Mouse (Mus musculus) midbrain, embryonic 14.5 days (tissue): ENCODE data around the gene Ppfibp2. TPM values are rescaled to one million over a fixed set of nuclear protein-coding genes. Genes with fewer than 3 reads are reported as not detected.

Experiments used
- ATAC-seq: fragments of 200-750 bp; cut with Nextera tagmentation; 2 replicates; pipeline ENCODE4 v1.8.0; 2017; ENCODE audit warnings: moderate number of reproducible peaks, moderate library complexity; ENCODE audit not compliant: low FRiP score, low TSS enrichment
- DNase-seq: peaks from one replicate; pipeline ENCODE4 v3.0.0-alpha.2; 2015
- H3K27ac ChIP-seq: fragments of 300-500 bp; sonication (generic); replicated peaks from 2 replicates; pipeline ENCODE4 v1.5.1; 2014; ENCODE audit warnings: mild to moderate bottlenecking, low read depth, low read length, moderate library complexity
- H3K27me3 ChIP-seq: fragments of 300-500 bp; sonication (generic); 2 replicates; pipeline ENCODE4 v1.6.1; 2014; ENCODE audit warnings: low read length, control low read depth, mixed read lengths; ENCODE audit not compliant: control insufficient read depth, insufficient read depth
- H3K36me3 ChIP-seq: fragments of 300-500 bp; sonication (generic); 2 replicates; pipeline ENCODE4 v1.6.1; 2014; ENCODE audit warnings: low read length, control low read depth; ENCODE audit not compliant: control insufficient read depth, insufficient read depth
- H3K4me1 ChIP-seq: fragments of 300-500 bp; sonication (generic); 2 replicates; pipeline ENCODE4 v1.6.1; 2014; ENCODE audit warnings: mild to moderate bottlenecking, antibody characterized with exemption, low read length, control low read depth; ENCODE audit not compliant: control insufficient read depth, insufficient read depth
- H3K4me2 ChIP-seq: fragments of 300-500 bp; sonication (generic); 2 replicates; pipeline ENCODE4 v1.6.1; 2014; ENCODE audit warnings: mild to moderate bottlenecking, low read length, moderate library complexity
- H3K4me3 ChIP-seq: fragments of 300-500 bp; sonication (generic); replicated peaks from 2 replicates; pipeline ENCODE4 v1.5.1; 2014; ENCODE audit warnings: low read depth, low read length
- H3K9ac ChIP-seq: fragments of 300-500 bp; sonication (generic); replicated peaks from 2 replicates; pipeline ENCODE4 v1.6.1; 2014; ENCODE audit warnings: mild to moderate bottlenecking, low read length, moderate library complexity
- H3K9me3 ChIP-seq: fragments of 300-500 bp; sonication (generic); 2 replicates; pipeline ENCODE4 v1.6.1; 2016; ENCODE audit warnings: low read length, control low read depth, mixed read lengths; ENCODE audit not compliant: control insufficient read depth
- WGBS: fragments of 180-500 bp; shearing (Covaris S2); extraction: QIAGEN DNeasy Blood & Tissue Kit; methylation state at CpG from one replicate; pipeline ENCODE4 v1.1.7; 2014; 5-methylcytosine and 5-hydroxymethylcytosine counted together
- polyA plus RNA-seq: library from polyadenylated mRNA; unstranded; fragments of >200 nt; fragmentation: Nextera tagmentation; extraction: Ambion mirVana; gene quantifications from 2 replicates; pipeline ENCODE4 v1.2.1, GENCODE M21; 2014

Gene Ppfibp2
- polyA plus RNA-seq, 1 experiment from 2014 or later = 1.0 TPM

GRCm38 (mm10) chr7:107600651-107601050 lies 5.6 kb downstream of the Ppfibp2 start:
- no peak overlapping the region for H3K4me2 ChIP-seq
- no peak overlapping the region for H3K4me3 ChIP-seq
- no peak overlapping the region for H3K9ac ChIP-seq
- H3K27me3 ChIP-seq = peaks cover 1% of the 10 kb centered on the region; the same call in 1 of the 2 replicates
- DNase-seq = no peak
- no peaks in the 10 kb centered on the region for H3K36me3 ChIP-seq
- WGBS = 75% methylated on average over 5 of the region's 5 CpGs
- H3K27ac ChIP-seq = no peak overlapping the region
- no peak for ATAC-seq
- no peaks in the 10 kb centered on the region for H3K9me3 ChIP-seq
- no peaks in the 10 kb centered on the region for H3K4me1 ChIP-seq

- DNase-seq (no peak), ATAC-seq (no peak)
- H3K4me3 ChIP-seq = no peak overlapping the region
- WGBS = 69% methylated on average over 4 of the region's 4 CpGs
- H3K27me3 ChIP-seq = no peaks in the 10 kb centered on the region
- H3K4me1 ChIP-seq = no peaks in the 10 kb centered on the region
- H3K27ac ChIP-seq = no peak overlapping the region
- H3K36me3 ChIP-seq = no peaks in the 10 kb centered on the region
- no peaks in the 10 kb centered on the region for H3K9me3 ChIP-seq
- no peak overlapping the region for H3K4me2 ChIP-seq
- no peak overlapping the region for H3K9ac ChIP-seq
Observed at GRCm38 (mm10) chr7:107602505-107602904, 7.5 kb downstream of the Ppfibp2 start.

GRCm38 (mm10) chr7:107602913-107603312 lies 7.9 kb downstream of the Ppfibp2 start:
- Histone ChIP-seq H3K4me1 (no peaks in the 10 kb centered on the region), H3K27ac (no peak overlapping the region), H3K27me3 (no peaks in the 10 kb centered on the region), H3K36me3 (no peaks in the 10 kb centered on the region), H3K4me3 (no peak overlapping the region), H3K9ac (no peak overlapping the region), H3K4me2 (no peak overlapping the region), H3K9me3 (no peaks in the 10 kb centered on the region)
- DNase-seq (no peak), ATAC-seq (no peak)
- 36% methylated on average over 6 of the region's 6 CpGs for WGBS

GRCm38 (mm10) chr7:107607766-107608165 lies 12.8 kb downstream of the Ppfibp2 start:
- Histone ChIP-seq H3K27ac (no peak overlapping the region), H3K36me3 (no peaks in the 10 kb centered on the region), H3K4me1 (no peaks in the 10 kb centered on the region), H3K9me3 (no peaks in the 10 kb centered on the region), H3K27me3 (no peaks in the 10 kb centered on the region), H3K4me2 (no peak overlapping the region), H3K4me3 (no peak overlapping the region), H3K9ac (no peak overlapping the region)
- 93% methylated on average over 1 of the region's 1 CpGs for WGBS
- DNase-seq (no peak), ATAC-seq (no peak)

GRCm38 (mm10) chr7:107609622-107610255 lies 14.7 kb downstream of the Ppfibp2 start:
- no peak for DNase-seq
- Histone ChIP-seq H3K4me2 (no peak overlapping the region), H3K36me3 (no peaks in the 10 kb centered on the region), H3K27ac (no peak overlapping the region), H3K4me3 (no peak overlapping the region), H3K9me3 (no peaks in the 10 kb centered on the region), H3K9ac (no peak overlapping the region), H3K4me1 (no peaks in the 10 kb centered on the region), H3K27me3 (no peaks in the 10 kb centered on the region)
- 92% methylated on average over 2 of the region's 2 CpGs for whole genome bisulfite sequencing
- no peak for ATAC-seq

- Histone ChIP-seq H3K27ac (no peak overlapping the region), H3K4me1 (no peaks in the 10 kb centered on the region), H3K9me3 (no peaks in the 10 kb centered on the region), H3K4me3 (no peak overlapping the region), H3K27me3 (no peaks in the 10 kb centered on the region), H3K4me2 (no peak overlapping the region), H3K9ac (no peak overlapping the region), H3K36me3 (no peaks in the 10 kb centered on the region)
- WGBS = 86% methylated on average over 5 of the region's 5 CpGs
- DNase-seq (no peak), ATAC-seq (no peak)
Observed at GRCm38 (mm10) chr7:107610880-107611279, 15.9 kb downstream of the Ppfibp2 start.

- no peaks in the 10 kb centered on the region for H3K27me3 ChIP-seq
- no peak overlapping the region for H3K4me3 ChIP-seq
- H3K27ac ChIP-seq = no peak overlapping the region
- no peak for DNase-seq
- H3K4me1 ChIP-seq = no peaks in the 10 kb centered on the region
- no peak overlapping the region for H3K9ac ChIP-seq
- H3K36me3 ChIP-seq = no peaks in the 10 kb centered on the region
- H3K9me3 ChIP-seq = no peaks in the 10 kb centered on the region
- no peak overlapping the region for H3K4me2 ChIP-seq
- 42% methylated on average over 10 of the region's 11 CpGs for WGBS
- no peak for ATAC-seq
Observed at GRCm38 (mm10) chr7:107618028-107618992, 23.3 kb downstream of the Ppfibp2 start.

GRCm38 (mm10) chr7:107619225-107619624 lies 24.2 kb downstream of the Ppfibp2 start:
- 80% methylated on average over 4 of the region's 4 CpGs for WGBS
- H3K36me3 ChIP-seq = no peaks in the 10 kb centered on the region
- no peak overlapping the region for H3K9ac ChIP-seq
- DNase-seq (no peak), ATAC-seq (no peak)
- no peak overlapping the region for H3K27ac ChIP-seq
- no peak overlapping the region for H3K4me3 ChIP-seq
- H3K4me1 ChIP-seq = no peaks in the 10 kb centered on the region
- H3K9me3 ChIP-seq = no peaks in the 10 kb centered on the region
- H3K27me3 ChIP-seq = no peaks in the 10 kb centered on the region
- no peak overlapping the region for H3K4me2 ChIP-seq
